Mouse (Mus musculus): ENCODE measurements at regions not wholly inside any gene's neighbourhood (a gene's known extent, or its start where the extent isn't known, plus 50 kb on each side); places are given as distances from the start of the nearest gene placed in this dataset.
"Not testable (repeated sequence)": the region's sequence is repeated elsewhere in the genome, so short reads cannot be mapped to it uniquely, and the experiment has no call there.

GRCm38 (mm10) chr10:20891426-20891825, 60.9 kb upstream of the Ahi1 start:
- DNase-seq (ENCODE audit: low read depth, low spot score): peak; percentile 83

- DNase-seq (ENCODE audit: low read depth, low spot score): no peak
These were observed 68.7 kb upstream of the Ahi1 start for GRCm38 (mm10) chr10:20883618-20884017.

- DNase-seq (ENCODE audit: low read depth, low spot score): no peak
These were observed 69.7 kb upstream of the Ahi1 start for GRCm38 (mm10) chr10:20882599-20882998.

GRCm38 (mm10) chr10:20880251-20880650, 72.1 kb upstream of the Ahi1 start:
- peak; percentile 16 for DNase-seq (ENCODE audit: low read depth, low spot score)

GRCm38 (mm10) chr10:20879482-20879881, 72.9 kb upstream of the Ahi1 start:
- DNase-seq (ENCODE audit: low read depth, low spot score): no peak

GRCm38 (mm10) chr10:20867076-20867475, 85.3 kb upstream of the Ahi1 start:
- no peak for DNase-seq (ENCODE audit: low read depth, low spot score)

GRCm38 (mm10) chr10:20865031-20865430, 87.3 kb upstream of the Ahi1 start:
- DNase-seq (ENCODE audit: low read depth, low spot score): no peak

GRCm38 (mm10) chr10:20857413-20857812, 94.9 kb upstream of the Ahi1 start:
- no peak for DNase-seq (ENCODE audit: low read depth, low spot score)

GRCm38 (mm10) chr10:20854621-20855363, 97.6 kb upstream of the Ahi1 start:
- DNase-seq (ENCODE audit: low read depth, low spot score): peak; percentile 31

- DNase-seq (ENCODE audit: low read depth, low spot score): no peak
These were observed 105.1 kb upstream of the Ahi1 start for GRCm38 (mm10) chr10:20847287-20847686.

- DNase-seq (ENCODE audit: low read depth, low spot score): no peak
These were observed 109.1 kb upstream of the Ahi1 start for GRCm38 (mm10) chr10:20843277-20843676.

GRCm38 (mm10) chr10:20842131-20842530, 110.2 kb upstream of the Ahi1 start:
- DNase-seq (ENCODE audit: low read depth, low spot score): no peak

GRCm38 (mm10) chr10:20841430-20842040, 110.8 kb upstream of the Ahi1 start:
- no peak for DNase-seq (ENCODE audit: low read depth, low spot score)

- DNase-seq (ENCODE audit: low read depth, low spot score): peak; percentile 13
These were observed 113.5 kb upstream of the Ahi1 start for GRCm38 (mm10) chr10:20838685-20839425.

GRCm38 (mm10) chr10:20836816-20837215, 111.9 kb upstream of the Pde7b start:
- DNase-seq (ENCODE audit: low read depth, low spot score): not testable (repeated sequence)

- DNase-seq (ENCODE audit: low read depth, low spot score): peak; percentile 47
These were observed 110.1 kb upstream of the Pde7b start for GRCm38 (mm10) chr10:20834806-20835575.

- DNase-seq (ENCODE audit: low read depth, low spot score): no peak
These were observed 103.4 kb upstream of the Pde7b start for GRCm38 (mm10) chr10:20828304-20828703.

- DNase-seq (ENCODE audit: low read depth, low spot score): no peak
These were observed 102.6 kb upstream of the Pde7b start for GRCm38 (mm10) chr10:20827473-20827872.

GRCm38 (mm10) chr10:20818548-20818947, 93.7 kb upstream of the Pde7b start:
- DNase-seq (ENCODE audit: low read depth, low spot score): no peak

- no peak for DNase-seq (ENCODE audit: low read depth, low spot score)
These were observed 74.9 kb upstream of the Pde7b start for GRCm38 (mm10) chr10:20799792-20800191.

GRCm38 (mm10) chr10:20798400-20798799, 73.5 kb upstream of the Pde7b start:
- no peak for DNase-seq (ENCODE audit: low read depth, low spot score)

- peak; percentile 74 for DNase-seq (ENCODE audit: low read depth, low spot score)
These were observed 69.1 kb upstream of the Pde7b start for GRCm38 (mm10) chr10:20793956-20794355.
